Mouse (Mus musculus) small intestine, adult 2 months (tissue): ENCODE measurements around the gene Duox2.

ENCODE experiments used
- CTCF ChIP-seq: fragments of 200-500 bp; IDR thresholded peaks from 2 replicates; pipeline ENCODE4 v1.5.1; 2012; ENCODE audit warnings: low read depth, mild to moderate bottlenecking, control low read depth, inconsistent platforms, low read length, moderate library complexity, mixed read lengths; ENCODE audit not compliant: insufficient replicate concordance, insufficient read length; ENCODE audit errors: extremely low read depth
- POLR2A ChIP-seq: fragments of 200-500 bp; IDR thresholded peaks from 2 replicates; pipeline ENCODE4 v1.6.1; 2012; ENCODE audit warnings: low read depth, mild to moderate bottlenecking, control low read depth, inconsistent platforms, low read length, moderate library complexity

DNA sequence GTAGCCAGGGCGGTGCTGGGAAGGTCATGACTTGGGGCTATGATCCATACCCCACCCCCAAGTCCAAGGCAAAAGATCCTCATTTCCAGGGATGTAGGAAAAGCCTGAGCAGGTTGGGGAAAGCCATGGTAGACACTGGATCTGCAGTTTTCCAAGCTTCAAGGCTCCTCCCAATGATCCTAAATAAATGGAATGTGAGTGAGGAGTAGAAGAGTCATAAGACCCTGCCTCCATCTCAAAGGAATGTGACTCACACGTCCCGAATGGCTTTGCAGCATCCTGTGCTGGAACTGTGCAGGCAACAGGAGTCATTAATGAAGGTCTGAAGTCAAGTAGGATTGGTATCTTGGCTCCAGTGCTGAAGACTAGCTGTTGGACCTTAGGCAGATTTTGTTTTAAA, 29.7 kb upstream of the Duox2 start:
- no peak for TF ChIP-seq CTCF
- TF ChIP-seq POLR2A, result no peak
